Mouse (Mus musculus): ENCODE data around the gene Ndufb5.

GRCm38 (mm10) chr3:32759212-32759611, 22.4 kb downstream of the Ndufb5 start:
- TF ChIP-seq TAL1 (IDR thresholded peaks at IDR 0.05; ENCODE audit: low read length) (no peak), GATA1 (IDR thresholded peaks at IDR 0.05; ENCODE audit: low read length) (no peak)

All from erythroblast, embryonic 14.5 days (primary cell).